Mouse (Mus musculus) kidney, postnatal 0 days (tissue): Measurements from ENCODE around the gene Psma7. TPM values are rescaled to one million over a fixed set of nuclear protein-coding genes. Genes with fewer than 3 reads are reported as not detected.

Experiments
- ATAC-seq: fragments of 200-750 bp; cut with Nextera tagmentation; replicated peaks from 2 replicates; pipeline ENCODE4 v1.8.0; 2017; ENCODE audit warnings: low read depth, moderate number of reproducible peaks, moderate TSS enrichment, moderate library complexity; ENCODE audit not compliant: low FRiP score
- DNase-seq: peaks from one replicate; pipeline ENCODE4 v3.0.0-alpha.2; 2016; ENCODE audit warnings: low spot score
- H3K27ac ChIP-seq: fragments of 300-500 bp; sonication (generic); 2 replicates; pipeline ENCODE4 v1.5.1; 2014; ENCODE audit warnings: mild to moderate bottlenecking
- H3K27me3 ChIP-seq: fragments of 300-500 bp; sonication (generic); 2 replicates; pipeline ENCODE4 v1.6.1; 2014; ENCODE audit warnings: low read length, mixed read lengths; ENCODE audit not compliant: insufficient read depth
- H3K36me3 ChIP-seq: fragments of 300-500 bp; sonication (generic); 2 replicates; pipeline ENCODE4 v1.6.1; 2014; ENCODE audit warnings: low read length, mixed read lengths; ENCODE audit not compliant: insufficient read depth
- H3K4me1 ChIP-seq: fragments of 300-500 bp; sonication (generic); replicated peaks from 2 replicates; pipeline ENCODE4 v1.6.1; 2014; ENCODE audit warnings: antibody characterized with exemption, low read length, mixed read lengths; ENCODE audit not compliant: insufficient read depth
- H3K4me2 ChIP-seq: fragments of 300-500 bp; sonication (generic); 2 replicates; pipeline ENCODE4 v1.6.1; 2014; ENCODE audit warnings: mild to moderate bottlenecking, low read length, moderate library complexity, mixed read lengths
- H3K4me3 ChIP-seq: fragments of 300-500 bp; sonication (generic); replicated peaks from 2 replicates; pipeline ENCODE4 v1.5.1; 2014; ENCODE audit warnings: low read depth, low read length
- H3K9ac ChIP-seq: fragments of 300-500 bp; sonication (generic); 2 replicates; pipeline ENCODE4 v1.6.1; 2014; ENCODE audit warnings: low read depth, low read length
- H3K9me3 ChIP-seq: fragments of 300-500 bp; sonication (generic); replicated peaks from 2 replicates; pipeline ENCODE4 v1.6.1; 2016; ENCODE audit warnings: low read length, inconsistent platforms, mixed read lengths
- CTCF ChIP-seq: IDR thresholded peaks from 2 replicates; pipeline ENCODE4 v1.5.1; 2016; ENCODE audit warnings: antibody characterized with exemption, low read depth, mild to moderate bottlenecking, moderate library complexity
- WGBS: fragments of 180-500 bp; shearing (Covaris S2); extraction: QIAGEN DNeasy Blood & Tissue Kit; methylation state at CpG from one replicate; pipeline ENCODE4 v1.1.7; 2014; 5-methylcytosine and 5-hydroxymethylcytosine counted together
- polyA plus RNA-seq: library from polyadenylated mRNA; unstranded; fragments of >200 nt; fragmentation: Nextera tagmentation; extraction: Ambion mirVana; gene quantifications from 2 replicates; pipeline ENCODE4 v1.2.1, GENCODE M21; 2015

Psma7 gene
- polyA plus RNA-seq, 1 experiment from 2014 or later = 641 TPM

DNA sequence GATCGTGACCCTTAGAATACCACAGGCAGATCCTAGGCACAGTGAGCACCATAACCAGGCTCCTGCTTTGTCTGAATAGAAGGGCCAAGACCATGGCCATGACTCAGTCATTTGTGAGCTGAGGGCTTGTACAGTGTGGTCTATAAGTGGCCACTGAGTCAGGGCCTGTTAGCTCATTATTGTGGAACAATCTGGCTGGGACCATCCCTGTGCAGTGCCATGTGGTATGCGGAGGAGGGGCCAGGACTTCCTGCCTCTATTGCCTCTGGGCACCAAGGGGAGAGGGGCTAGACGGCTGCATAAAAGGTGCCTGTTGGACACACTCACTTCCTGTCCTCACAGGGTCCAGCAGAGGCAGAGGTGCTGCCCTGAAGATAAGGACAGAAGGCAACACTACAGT lies 8.3 kb downstream of the Psma7 start:
- Histone ChIP-seq H3K4me2 (no peak overlapping the region), H3K27me3 (no peaks in the 10 kb centered on the region), H3K4me1 (no peaks in the 10 kb centered on the region), H3K9ac (no peak overlapping the region), H3K9me3 (no peaks in the 10 kb centered on the region), H3K36me3 (peaks cover 75% of the 10 kb centered on the region), H3K4me3 (no peak overlapping the region), H3K27ac (no peak overlapping the region)
- TF ChIP-seq CTCF = no peak
- 56% methylated on average over 3 of the region's 3 CpGs for WGBS
- no peak for DNase-seq
- 0 out of 2 replicates have a peak, but pooled peaks have one; percentile 37 for ATAC-seq

DNA sequence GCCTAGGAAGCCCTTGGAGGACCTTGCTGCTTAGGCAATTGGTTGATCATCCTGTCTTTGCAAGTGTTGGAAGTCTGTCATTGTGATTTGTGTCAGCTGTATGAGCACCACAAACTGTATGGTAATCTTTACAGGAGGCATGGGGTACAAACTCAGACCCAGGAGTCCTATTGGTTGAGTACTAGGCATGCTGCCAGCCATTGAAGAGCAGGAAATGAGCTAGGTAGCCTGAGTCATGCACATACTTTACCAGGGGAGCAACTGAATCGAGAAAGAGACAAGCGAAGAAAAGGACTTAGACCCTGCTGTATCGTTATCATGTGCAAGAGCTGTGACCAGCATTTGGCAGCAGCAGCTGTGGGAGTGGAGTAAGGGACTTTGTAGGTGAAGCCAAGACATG lies 9.3 kb downstream of the Psma7 start:
- 48% methylated on average over 3 of the region's 3 CpGs for WGBS
- peaks cover 2% of the 10 kb centered on the region; the same call in 1 of the 2 replicates for H3K4me1 ChIP-seq
- H3K27me3 ChIP-seq = no peaks in the 10 kb centered on the region
- H3K27ac ChIP-seq = no peak overlapping the region
- ATAC-seq (no peak), DNase-seq (no peak)
- no peaks in the 10 kb centered on the region for H3K9me3 ChIP-seq
- peaks cover 75% of the 10 kb centered on the region for H3K36me3 ChIP-seq
- H3K9ac ChIP-seq = no peak overlapping the region
- H3K4me3 ChIP-seq = no peak overlapping the region
- H3K4me2 ChIP-seq = no peak overlapping the region
- TF ChIP-seq CTCF = no peak

- Histone ChIP-seq H3K27me3 (no peaks in the 10 kb centered on the region), H3K27ac (peak overlapping the region; percentile 21; the same call in 1 of the 2 replicates)
Observed at GRCm38 (mm10) chr2:180031270-180031669, 11.0 kb downstream of the Psma7 start.

GRCm38 (mm10) chr2:180027768-180028167 lies 14.5 kb downstream of the Psma7 start:
- H3K4me1 ChIP-seq = peaks cover 22% of the 10 kb centered on the region
- no peak for TF ChIP-seq CTCF
- peaks cover 35% of the 10 kb centered on the region for H3K36me3 ChIP-seq
- 49% methylated on average over 9 of the region's 9 CpGs for WGBS
- H3K9me3 ChIP-seq = no peaks in the 10 kb centered on the region
- no peaks in the 10 kb centered on the region; the same call in 1 of the 2 replicates for H3K27me3 ChIP-seq
- no peak for DNase-seq
- no peak overlapping the region for H3K4me3 ChIP-seq
- H3K9ac ChIP-seq = peak overlapping the region; percentile 13; the same call in 1 of the 2 replicates
- H3K27ac ChIP-seq = no peak overlapping the region
- H3K4me2 ChIP-seq = peak overlapping the region; percentile 78; the same call in 1 of the 2 replicates
- ATAC-seq = no peak

More at GRCm38 (mm10) chr2:180031270-180031669, 11.0 kb downstream of the Psma7 start:
- no peak overlapping the region for H3K9ac ChIP-seq
- no peaks in the 10 kb centered on the region for H3K9me3 ChIP-seq
- WGBS = 50% methylated on average over 6 of the region's 6 CpGs
- DNase-seq = no peak
- H3K36me3 ChIP-seq = peaks cover 62% of the 10 kb centered on the region
- TF ChIP-seq CTCF = no peak
- H3K4me1 ChIP-seq = peaks cover 15% of the 10 kb centered on the region
- H3K4me2 ChIP-seq = no peak overlapping the region
- H3K4me3 ChIP-seq = no peak overlapping the region
- ATAC-seq = no peak

DNA sequence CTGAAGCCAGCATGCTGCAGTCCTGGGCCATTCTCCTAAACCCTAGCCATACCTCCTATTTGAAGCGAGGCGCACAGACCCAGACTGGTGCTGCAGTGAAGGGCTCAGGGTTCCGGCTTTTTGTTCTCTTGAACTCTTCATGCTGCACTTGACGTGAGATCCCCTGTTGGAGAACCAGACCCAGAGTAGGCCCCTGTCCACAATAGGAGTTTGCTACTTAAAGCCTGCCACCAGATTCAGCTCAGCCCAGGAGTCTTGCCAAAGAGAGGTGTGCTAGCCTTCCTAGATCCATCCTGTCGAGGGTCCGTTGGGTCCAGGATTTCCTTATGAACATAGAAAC lies 16.4 kb downstream of the Psma7 start:
- no peak for TF ChIP-seq CTCF
- DNase-seq (no peak), ATAC-seq (no peak)
- peaks cover 4% of the 10 kb centered on the region; the same call in 1 of the 2 replicates for H3K27me3 ChIP-seq
- peak overlapping the region; percentile 84 for H3K9ac ChIP-seq
- H3K4me1 ChIP-seq = peaks cover 22% of the 10 kb centered on the region
- no peaks in the 10 kb centered on the region for H3K9me3 ChIP-seq
- WGBS = 9% methylated on average over 6 of the region's 6 CpGs
- peaks cover 17% of the 10 kb centered on the region; the same call in 1 of the 2 replicates for H3K36me3 ChIP-seq
- H3K4me3 ChIP-seq = peak overlapping the region; percentile 62
- peak overlapping the region; percentile 78 for H3K4me2 ChIP-seq
- H3K27ac ChIP-seq = no peak overlapping the region

DNA sequence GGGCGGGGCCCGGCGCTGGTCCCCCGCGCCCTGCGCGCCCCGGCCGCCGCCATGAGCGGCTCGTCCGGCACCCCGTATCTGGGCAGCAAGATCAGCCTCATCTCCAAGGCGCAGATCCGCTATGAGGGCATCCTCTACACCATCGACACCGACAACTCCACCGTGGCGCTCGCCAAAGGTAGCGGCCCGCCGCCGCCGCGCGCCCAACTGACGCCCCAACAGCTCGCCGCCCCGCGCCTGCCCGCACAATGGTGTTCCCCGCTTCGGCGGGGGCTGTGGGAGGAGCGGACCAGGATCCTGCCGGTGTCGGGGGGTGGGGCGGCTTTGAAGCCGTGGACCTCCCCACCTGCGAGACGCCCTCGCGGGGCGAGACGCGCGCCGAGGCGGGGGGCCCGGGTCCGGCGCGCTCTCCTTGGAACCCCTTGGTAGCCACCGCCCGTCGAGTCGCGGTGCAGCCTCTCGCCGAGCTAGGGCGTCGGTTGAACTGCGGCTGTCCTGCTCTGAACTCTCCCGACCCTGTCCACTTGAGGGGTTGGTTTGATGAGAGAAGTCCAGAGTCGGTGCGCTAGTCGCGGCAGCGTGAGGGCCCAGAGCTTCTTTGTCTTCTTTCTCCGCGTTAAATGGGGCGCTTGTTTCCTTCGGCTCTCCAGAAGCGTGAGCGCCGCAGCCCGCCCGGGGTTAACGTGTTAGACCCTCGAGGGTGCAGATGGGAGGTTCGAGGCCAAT lies 16.9 kb downstream of the Psma7 start:
- peaks cover 16% of the 10 kb centered on the region; the same call in 1 of the 2 replicates for H3K36me3 ChIP-seq
- DNase-seq (peak; percentile 45), ATAC-seq (no peak; the same call in 1 of the 2 replicates)
- peak overlapping the region; percentile 62 for H3K4me3 ChIP-seq
- H3K9ac ChIP-seq = peak overlapping the region; percentile 84
- H3K4me2 ChIP-seq = peak overlapping the region; percentile 78
- H3K9me3 ChIP-seq = no peaks in the 10 kb centered on the region
- TF ChIP-seq CTCF = no peak
- H3K27ac ChIP-seq = peak overlapping the region; percentile 90
- under 1% methylated on average over 79 of the region's 84 CpGs for WGBS
- H3K27me3 ChIP-seq = peaks cover 4% of the 10 kb centered on the region; the same call in 1 of the 2 replicates
- H3K4me1 ChIP-seq = peaks cover 22% of the 10 kb centered on the region
